Mouse (Mus musculus): Measurements from ENCODE around the gene Ror2.

GRCm38 (mm10) chr13:53267849-53268248 lies 18.1 kb downstream of the Ror2 start:
- TF ChIP-seq CTCF (IDR thresholded peaks at IDR 0.05; ENCODE audit: extremely low read depth, insufficient read depth, low read length) (no peak), POLR2A (IDR thresholded peaks at IDR 0.05; ENCODE audit: extremely low read depth, insufficient read depth, low read length) (no peak)

All from cortical plate, adult 2 months (tissue).